19 mouse cellular contexts compared by ENCODE assay signal in the genomic region with DNA sequence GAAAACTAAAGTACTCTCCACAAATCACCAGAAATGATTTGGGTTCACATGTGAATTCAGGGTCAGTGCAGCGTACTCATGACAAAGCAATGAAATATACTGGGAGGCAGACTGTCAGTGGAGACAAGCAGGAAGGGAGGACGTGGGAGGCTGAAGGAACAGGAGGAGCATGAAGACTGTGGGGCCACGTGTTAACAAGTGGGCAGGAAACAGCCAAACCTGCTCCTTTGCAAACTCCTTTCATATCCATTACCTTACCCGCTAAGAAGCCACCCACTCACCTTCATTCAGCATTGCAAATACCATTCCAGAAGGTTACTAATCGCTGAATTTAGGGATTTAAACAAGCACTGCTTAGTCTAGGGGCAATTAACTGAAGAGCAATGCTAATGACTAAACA. TPM values are rescaled to one million over a fixed set of nuclear protein-coding genes. Genes with fewer than 3 reads are reported as not detected.
DNase-seq lines count a peak whose midpoint lies in the region; ATAC-seq lines count a peak whose summit lies in the region.
"Had no signal": no experiment of that assay in that cellular context is flagged by ENCODE, and none has a peak within 500 bp of the region (broad histone marks: within the 10 kb centered on the region; RNA-seq: fewer than 3 reads in every experiment).

No protein-coding gene starts in this region.

- no peaks in the 10 kb centered on the region for H3K27me3 ChIP-seq in heart, embryonic 13.5 days (replicated peaks)
- H3K27me3 ChIP-seq: forebrain, embryonic 13.5 days; limb, embryonic 15.5 days; megakaryocyte, embryonic 14.5 days had no signal

- H3K4me2 ChIP-seq in heart, embryonic 13.5 days = no peak overlapping the region
- H3K4me2 ChIP-seq: forebrain, embryonic 13.5 days; hindbrain, embryonic 14.5 days; limb, embryonic 15.5 days had no signal

- 0 out of 2 replicates have a peak overlapping the region, but pooled peaks have one; percentile 10 for H3K9ac ChIP-seq in heart, embryonic 13.5 days
- H3K9ac ChIP-seq: forebrain, embryonic 13.5 days; hindbrain, embryonic 14.5 days; limb, embryonic 15.5 days had no signal

- WGBS in heart, embryonic 13.5 days = 49% methylated on average over 5 of the region's 5 CpGs

- no peak for DNase-seq in heart, postnatal 4 days
- peak; percentile 15 to 34 for DNase-seq in layer of hippocampus, adult 18-20 months (ENCODE audit: low spot score in 2 of 2)
- DNase-seq in layer of hippocampus, postnatal 36 days = no peak
- peak; percentile 24 to 48 for DNase-seq in left cerebral cortex, postnatal 14 days (ENCODE audit: low spot score in 2 of 2)
- DNase-seq in B cell, adult 2 months = no peak
- DNase-seq: cerebellum, adult 11 months; cerebellum, postnatal 25 days; gastrocnemius, postnatal 25 days; heart, postnatal 14 days; lung, postnatal 10 days; thymus, postnatal 4 days had no signal

- H3K4me1 ChIP-seq in heart, embryonic 13.5 days = peaks cover 12% of the 10 kb centered on the region
- H3K4me1 ChIP-seq: forebrain, embryonic 13.5 days; limb, embryonic 15.5 days had no signal

- no peak overlapping the region for H3K27ac ChIP-seq in heart, embryonic 13.5 days (replicated peaks)
- H3K27ac ChIP-seq: forebrain, embryonic 13.5 days; hindbrain, embryonic 14.5 days; limb, embryonic 15.5 days had no signal

- no peak overlapping the region for H3K4me3 ChIP-seq in heart, embryonic 13.5 days
- H3K4me3 ChIP-seq: forebrain, embryonic 13.5 days; limb, embryonic 15.5 days; megakaryocyte, embryonic 14.5 days had no signal

- H3K9me3 ChIP-seq in heart, embryonic 13.5 days = no peaks in the 10 kb centered on the region
- H3K9me3 ChIP-seq: forebrain, embryonic 13.5 days; limb, embryonic 15.5 days; megakaryocyte, embryonic 14.5 days had no signal

- peaks cover 29% of the 10 kb centered on the region for H3K36me3 ChIP-seq in heart, embryonic 13.5 days

- ATAC-seq in heart, embryonic 13.5 days (ENCODE audit: extremely low read depth, insufficient number of reproducible peaks, low FRiP score, low TSS enrichment) = no peak
- peak; percentile 36 for ATAC-seq in activated CD4-positive, CD25-positive, alpha-beta regulatory T cell, adult 4 months
- no peak for ATAC-seq in megakaryocyte progenitor cell, adult 5-6 weeks (replicated peaks; ENCODE audit: poor library complexity)
- ATAC-seq: forebrain, embryonic 13.5 days; intestine, embryonic 16.5 days had no signal

- intact Hi-C loops in left cerebral cortex, postnatal 14 days (cut with DNase I) = no loop called here

RNA-seq across cellular contexts. Expression of a gene that starts 25.9 kb away (rescaled TPM):
- 51.2 and 54.2 TPM in 2 replicates for polyA plus RNA-seq in heart, embryonic 13.5 days (2015; fragmentation: Nextera tagmentation; extraction: Ambion mirVana)
- 10 to 100 TPM; 95.0 to 96.6 TPM for total RNA-seq in heart, postnatal 4 days (2021)
- 10 to 100 TPM; 77.7 to 82.8 TPM for total RNA-seq in layer of hippocampus, adult 18-20 months (2021)
- total RNA-seq in layer of hippocampus, postnatal 36 days (2021) = 10 to 100 TPM; 79.1 to 79.6 TPM
- 10 to 100 TPM; 15.4 to 21.1 TPM for polyA plus RNA-seq in activated CD4-positive, CD25-positive, alpha-beta regulatory T cell, adult 4 months (2017; shearing (Covaris generic))
- total RNA-seq in left cerebral cortex, postnatal 14 days (2021) = 10 to 100 TPM; 83.4 to 91.2 TPM
- total RNA-seq in megakaryocyte progenitor cell, adult 5-6 weeks (2015) = 9.6 and 10.4 TPM in 2 replicates
- 5.6 and 12.3 TPM in 2 replicates for total RNA-seq in megakaryocyte progenitor cell, adult 5-6 weeks (2017)

Comparison
In these comparisons a context has a peak if more than half of its experiments do, and no peak if none do; other contexts are left out.
1. DNase-seq: peak in layer of hippocampus, adult 18-20 months (2 of 2) and left cerebral cortex, postnatal 14 days (2 of 2); none in heart, postnatal 4 days (single experiment), layer of hippocampus, postnatal 36 days (0 of 2) and B cell, adult 2 months (0 of 2).
2. RNA of a gene that starts 25.9 kb away (total RNA-seq): 95.0 to 96.6 TPM in heart, postnatal 4 days, 83.4 to 91.2 TPM in left cerebral cortex, postnatal 14 days, 77.7 to 82.8 TPM in layer of hippocampus, adult 18-20 months and 79.1 to 79.6 TPM in layer of hippocampus, postnatal 36 days; 5.6 to 12.3 TPM in megakaryocyte progenitor cell, adult 5-6 weeks; every median in the first group is over 4 times any median in the second.